Mouse (Mus musculus) left cerebral cortex, postnatal 25 days (tissue): Measurements from ENCODE around the gene Hemk1. TPM values are rescaled to one million over a fixed set of nuclear protein-coding genes. Genes with fewer than 3 reads are reported as not detected.
A peak's percentile ranks its signal among the peaks of the same experiment; 100 is the strongest.

Experiments
- DNase-seq, 2 experiments: peaks; one replicate each; pipeline ENCODE4 v3.0.0; 2022; ENCODE audit warnings: low spot score in 2 of 2, mixed read lengths in 1 of 2
- intact Hi-C: fragments of 180-260 bp; cut with DNase I; formaldehyde crosslinking; loops from one replicate; pipeline ENCODE4 v1.15.1; 2025
- total RNA-seq, 2 experiments: library from RNA; stranded (reverse); gene quantifications; 2 replicates each; pipeline ENCODE4 v1.2.3; 2021

The Hemk1 gene
- total RNA-seq, 2 experiments from 2014 or later = 17.2 to 18.2 TPM

DNA sequence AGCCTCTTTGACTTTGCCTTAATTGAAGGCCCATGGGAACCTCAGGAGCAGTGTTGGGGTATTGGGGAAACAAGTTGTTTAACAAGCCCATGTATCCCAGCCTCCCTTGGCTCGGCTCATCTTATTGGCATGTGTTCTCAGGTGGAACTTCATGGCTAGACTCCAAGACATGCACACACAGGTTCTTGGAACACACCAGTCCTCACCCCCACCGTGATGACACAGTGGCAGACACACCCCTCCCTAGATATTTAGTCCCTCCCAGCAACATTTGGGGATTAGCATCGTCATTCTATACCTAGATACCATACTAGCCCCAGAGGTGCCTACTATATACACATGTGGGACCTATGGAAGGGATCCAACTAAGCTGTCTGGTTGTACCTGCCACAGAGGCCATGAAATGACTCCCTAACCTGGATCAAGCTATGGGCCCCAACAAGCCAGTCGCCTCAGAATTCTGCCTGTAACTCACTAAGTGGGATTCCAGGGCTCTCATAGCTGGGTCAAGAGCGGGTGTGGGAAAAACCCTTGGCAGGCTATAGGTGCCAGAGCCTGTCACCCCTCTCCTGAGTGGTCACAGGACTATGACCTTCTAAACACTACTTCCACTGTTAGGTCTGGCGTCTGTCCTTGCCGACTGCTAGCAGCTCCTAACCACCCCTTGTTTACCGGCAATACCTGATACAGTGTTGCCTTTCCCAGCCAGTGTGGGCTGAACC is 39.9 kb downstream of the Hemk1 start:
- no peak for DNase-seq
- intact Hi-C loops = no loop called here

DNA sequence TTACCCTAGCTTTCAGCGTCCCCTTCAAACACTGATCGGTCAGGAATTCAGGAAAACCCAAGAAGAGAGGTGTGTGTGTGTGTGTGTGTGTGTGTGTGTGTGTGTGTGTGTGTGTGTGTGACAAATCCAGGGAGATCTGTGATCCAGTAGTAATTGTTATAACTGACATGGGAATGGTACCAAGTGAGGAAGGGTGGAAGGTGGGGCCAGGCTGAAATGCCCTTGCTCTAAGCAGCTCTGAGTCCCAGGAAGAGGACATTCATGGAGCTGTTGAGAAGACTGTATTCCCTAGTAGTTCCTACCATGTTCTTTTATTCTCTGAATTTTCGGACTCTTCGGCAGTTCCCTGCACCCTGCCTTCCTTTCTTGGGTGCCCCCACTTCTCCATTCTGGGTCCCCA is 40.5 kb downstream of the Hemk1 start:
- DNase-seq = no peak
- intact Hi-C loops = no loop called here

DNA sequence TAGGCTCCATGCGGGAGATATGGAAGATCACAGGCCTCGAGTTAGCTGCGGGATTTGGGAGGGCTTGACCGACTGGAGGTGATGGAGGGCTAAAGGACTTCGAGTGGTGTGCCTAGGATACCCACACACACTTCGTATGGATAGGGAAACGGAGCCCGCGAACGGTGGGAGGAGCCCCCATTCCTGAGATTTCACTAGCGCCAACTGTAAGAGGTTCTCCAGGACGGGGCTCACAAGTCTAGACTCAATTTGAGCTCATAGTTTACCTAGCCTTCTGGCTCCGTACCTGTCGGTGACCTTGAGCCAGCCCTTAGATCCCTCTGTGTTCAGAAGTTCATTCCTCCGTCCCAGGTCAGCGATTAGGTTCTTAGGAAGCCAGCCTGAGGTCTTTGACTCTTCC is 41.1 kb downstream of the Hemk1 start:
- intact Hi-C loops = no loop called here
- DNase-seq = no peak

DNA sequence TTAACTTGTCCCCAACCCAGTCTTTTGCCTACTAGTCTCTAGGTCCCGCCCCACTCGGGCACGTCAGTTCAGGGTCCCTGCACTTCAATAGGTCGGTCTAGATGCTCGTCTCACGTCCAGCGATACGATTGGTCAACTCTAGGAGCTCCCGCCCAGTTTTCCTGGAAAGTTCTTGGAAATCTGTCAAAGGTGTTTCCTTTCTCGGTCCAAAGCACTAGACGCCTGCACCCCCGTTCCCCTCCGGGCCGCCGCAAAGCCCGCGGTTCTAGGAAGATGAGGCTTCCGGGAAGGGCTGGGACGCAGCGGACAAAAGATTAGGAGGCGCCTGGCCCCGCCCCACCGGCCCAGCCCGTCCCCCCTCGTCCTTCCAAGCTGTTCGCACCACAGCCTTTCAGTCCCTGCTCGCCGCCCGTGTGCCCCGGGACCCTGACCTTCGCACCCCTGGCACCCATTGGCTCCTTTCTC is 41.6 kb downstream of the Hemk1 start:
- DNase-seq = peak; percentile 92 to 96
- intact Hi-C loops = no loop called here

DNA sequence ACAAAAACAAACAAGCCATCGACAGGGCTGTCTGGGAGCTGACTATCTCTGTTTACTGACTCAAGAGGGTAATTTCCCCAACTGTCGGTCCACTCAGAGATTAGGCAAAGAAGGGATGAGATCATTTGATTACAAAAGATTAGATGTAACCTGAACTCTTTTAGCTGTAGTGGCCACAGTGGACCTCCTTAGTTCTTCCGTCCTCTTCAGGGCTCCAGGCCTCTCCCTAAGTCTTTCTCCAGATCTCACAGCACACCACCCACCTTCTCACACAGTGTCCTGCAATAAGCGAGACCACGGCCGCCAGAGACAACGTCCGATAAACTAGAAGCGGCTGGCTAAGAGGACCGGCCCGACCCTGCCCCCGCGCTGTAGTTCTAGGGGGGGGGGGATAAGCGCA is 42.1 kb downstream of the Hemk1 start:
- intact Hi-C loops = no loop called here
- DNase-seq = no peak

DNA sequence AAGGTAGTCTGAATTCAATTTTAAA is 42.3 kb downstream of the Hemk1 start, which contains the start of gene Cish:
Cish (plus strand) TSS at position 11 of the 25 bp plus-strand sequence.
- intact Hi-C loops = no loop called here
- DNase-seq = no peak

DNA sequence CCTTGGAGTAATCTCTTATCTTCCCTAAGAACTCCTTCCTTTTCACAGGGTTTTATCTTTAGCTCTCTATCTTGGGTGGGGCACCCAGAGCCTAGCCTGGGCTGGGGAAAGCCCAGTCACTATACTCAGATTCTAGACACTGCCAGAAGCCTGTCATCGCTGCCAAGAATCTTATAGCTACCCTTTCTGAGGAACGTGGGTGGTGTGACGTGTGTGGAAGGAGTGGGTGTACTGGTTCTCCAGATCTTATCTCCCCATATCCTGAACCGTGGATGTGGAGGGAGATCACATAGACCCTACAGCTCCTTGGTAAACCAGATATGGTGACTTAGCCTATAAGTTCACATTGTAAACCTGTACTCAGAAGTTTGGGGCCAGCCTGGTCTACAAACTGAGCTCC is 42.5 kb downstream of the Hemk1 start:
- DNase-seq = peak in 1 of 2 experiments; percentile 85
- intact Hi-C loops = no loop called here

DNA sequence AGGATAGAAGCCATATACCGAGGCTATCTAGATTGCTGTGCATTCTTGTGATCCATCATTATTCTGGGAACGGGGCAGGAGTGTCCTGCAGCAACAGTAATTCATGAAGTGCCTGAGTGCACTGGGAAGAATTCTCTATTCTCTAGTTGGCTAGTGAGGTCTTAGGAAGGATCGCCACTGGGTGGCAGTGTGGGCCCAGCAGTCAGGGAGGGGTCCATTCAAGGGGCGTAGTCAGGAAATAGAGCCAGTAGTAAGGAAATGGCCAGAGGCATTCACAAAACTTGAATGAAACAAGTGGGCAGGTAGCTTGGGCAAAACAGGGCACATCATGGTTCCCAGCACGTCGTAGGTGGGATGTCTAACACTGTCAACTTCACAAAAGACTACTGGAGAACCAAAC is 43.9 kb downstream of the Hemk1 start:
- peak; percentile 73 to 75 for DNase-seq
- intact Hi-C loops = loop anchor here (1.0 kb wide), 2 partner anchors 42 to 62 kb away; no protein-coding TSS in a partner anchor

DNA sequence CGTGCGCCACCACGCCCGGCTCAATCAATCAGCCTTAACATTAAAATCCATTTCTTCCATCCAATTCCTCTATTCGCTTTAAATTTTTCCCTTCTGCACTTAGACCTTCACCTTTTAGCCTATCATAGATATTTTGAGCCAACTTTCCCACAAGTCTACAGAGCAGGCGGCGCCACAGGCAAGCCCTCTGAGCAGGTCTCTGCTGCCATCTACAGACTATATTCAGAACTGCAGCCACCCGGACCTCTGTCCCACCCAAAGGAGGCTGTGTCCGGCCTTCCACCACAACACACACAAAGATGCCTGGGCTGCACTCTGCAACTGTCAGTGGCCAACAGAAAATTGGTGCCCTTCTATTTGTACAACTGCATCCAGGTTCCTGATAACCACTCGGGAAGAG is 47.3 kb downstream of the Hemk1 start:
- intact Hi-C loops = loop anchor here (1.0 kb wide), 1 partner anchor 388 kb away; no protein-coding TSS in a partner anchor
- peak; percentile 78 for DNase-seq

DNA sequence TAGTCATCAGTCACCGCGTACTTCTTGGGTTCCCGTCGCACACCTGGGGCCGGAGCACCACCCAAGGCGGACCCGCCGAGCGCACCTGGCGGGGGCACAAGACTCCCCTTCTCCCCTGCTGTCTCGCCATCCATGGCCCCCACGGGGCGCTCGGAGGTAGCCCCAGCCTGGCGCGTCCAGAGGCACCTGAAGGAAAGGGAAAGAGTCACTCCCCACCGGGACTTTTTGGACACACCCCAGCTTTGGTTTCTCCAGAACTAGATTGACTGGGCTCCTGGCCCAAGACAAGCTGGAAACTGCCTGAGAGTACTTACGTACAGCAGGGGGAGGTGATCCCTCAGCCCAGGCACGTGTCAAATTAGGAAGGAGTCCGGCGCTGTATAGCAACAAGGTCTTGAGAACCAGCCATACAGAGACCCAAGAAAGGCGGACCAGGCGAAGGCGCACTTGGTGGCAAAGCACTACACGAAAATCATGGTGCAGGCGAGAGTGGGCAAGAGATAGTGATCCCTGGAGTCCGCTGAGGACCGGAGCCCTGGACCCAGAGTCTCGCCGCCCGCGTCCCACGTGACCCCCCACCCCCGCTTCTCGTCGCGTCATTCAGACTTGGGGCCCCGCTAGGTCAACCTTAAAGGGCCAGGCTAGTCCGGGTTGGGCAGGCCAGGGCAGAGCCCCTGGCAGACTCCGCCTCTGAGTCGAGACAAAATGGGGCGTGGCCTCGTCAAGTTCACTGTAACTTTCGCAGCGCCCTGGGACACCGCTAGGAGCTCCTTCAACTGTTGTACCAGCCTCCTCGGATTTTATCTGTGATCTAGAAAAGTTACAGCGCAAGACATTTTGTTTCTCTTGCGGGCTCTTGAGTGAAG is 48.7 kb downstream of the Hemk1 start, which contains the start of gene Mapkapk3:
Mapkapk3 (minus strand) TSS at position 667 of the 866 bp plus-strand sequence.
- intact Hi-C loops = loop anchor here (1.0 to 5.0 kb wide), 2 partner anchors 43 to 317 kb away; no protein-coding TSS in a partner anchor
- peak; percentile 37 to 49 for DNase-seq

DNA sequence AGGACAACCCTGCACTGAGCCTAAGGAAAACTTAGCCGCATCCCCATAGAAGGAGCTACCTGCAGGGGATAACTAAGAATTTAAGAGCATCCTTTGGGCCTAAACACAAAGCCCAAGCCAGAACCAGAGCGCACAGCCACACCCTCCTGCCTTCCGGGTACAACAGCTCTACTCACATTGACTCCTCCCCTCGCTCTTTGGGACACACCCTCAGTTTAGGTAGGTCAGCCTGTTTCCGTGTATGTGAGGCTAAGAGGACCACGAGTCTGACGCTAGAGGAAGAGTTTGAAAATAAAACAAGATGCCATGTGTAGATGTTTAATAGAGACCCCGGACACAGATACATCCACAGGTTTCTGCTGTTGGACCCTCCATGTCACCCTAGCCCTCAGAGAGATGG is 49.4 kb downstream of the Hemk1 start:
- intact Hi-C loops = loop anchor here (1.0 to 5.0 kb wide), 2 partner anchors 42 to 316 kb away; no protein-coding TSS in a partner anchor
- no peak for DNase-seq

DNA sequence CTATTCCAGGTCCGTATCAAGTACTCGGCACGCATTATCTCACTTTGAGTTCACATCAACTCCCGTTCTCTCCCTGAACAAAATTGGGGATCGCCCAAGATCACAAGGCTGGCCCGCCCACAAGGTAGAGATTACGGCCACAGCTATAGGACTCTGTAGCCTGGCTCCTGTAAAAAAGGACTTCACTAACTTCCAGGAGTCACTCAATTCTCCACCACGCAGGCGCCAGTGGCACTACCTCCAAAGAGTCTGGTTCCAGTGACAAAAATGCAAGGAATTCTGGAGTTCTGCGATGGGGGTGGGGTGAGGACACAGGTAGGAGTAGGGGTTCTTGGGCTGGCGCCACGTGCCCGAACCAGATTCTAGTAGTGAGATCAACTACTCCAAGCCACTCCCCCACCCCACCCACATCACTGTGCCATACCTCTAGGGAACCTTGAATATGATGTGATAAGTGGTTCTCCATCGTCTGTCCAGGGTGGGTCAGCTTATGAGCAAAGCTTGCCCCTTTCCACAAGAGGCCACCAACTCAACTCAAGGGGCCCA is 50.0 kb downstream of the Hemk1 start:
- intact Hi-C loops = loop anchor here (5.0 kb wide), 1 partner anchor 316 kb away; no protein-coding TSS in a partner anchor
- DNase-seq = no peak

DNA sequence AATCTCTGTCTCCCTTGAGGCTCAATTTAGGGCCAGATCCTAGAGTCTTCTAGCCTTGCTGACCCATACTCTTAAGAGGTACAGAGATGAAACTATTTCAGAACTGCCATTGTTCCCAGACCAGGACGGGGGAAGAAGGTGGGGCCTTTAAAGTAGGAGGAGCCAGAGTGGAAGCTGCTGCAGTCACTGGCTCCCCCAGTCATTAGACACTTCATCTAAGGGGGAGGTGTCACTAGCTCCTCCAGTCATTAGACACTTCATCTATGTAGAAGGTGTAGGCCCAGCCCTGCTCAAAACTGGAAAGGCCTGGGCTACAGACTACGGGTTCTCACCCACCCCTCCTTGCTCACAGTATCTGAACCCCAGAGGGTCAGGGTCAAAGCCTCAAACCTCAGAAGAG is 50.9 kb downstream of the Hemk1 start:
- intact Hi-C loops = loop anchor here (5.0 kb wide), 1 partner anchor 315 kb away; no protein-coding TSS in a partner anchor
- DNase-seq = no peak

DNA sequence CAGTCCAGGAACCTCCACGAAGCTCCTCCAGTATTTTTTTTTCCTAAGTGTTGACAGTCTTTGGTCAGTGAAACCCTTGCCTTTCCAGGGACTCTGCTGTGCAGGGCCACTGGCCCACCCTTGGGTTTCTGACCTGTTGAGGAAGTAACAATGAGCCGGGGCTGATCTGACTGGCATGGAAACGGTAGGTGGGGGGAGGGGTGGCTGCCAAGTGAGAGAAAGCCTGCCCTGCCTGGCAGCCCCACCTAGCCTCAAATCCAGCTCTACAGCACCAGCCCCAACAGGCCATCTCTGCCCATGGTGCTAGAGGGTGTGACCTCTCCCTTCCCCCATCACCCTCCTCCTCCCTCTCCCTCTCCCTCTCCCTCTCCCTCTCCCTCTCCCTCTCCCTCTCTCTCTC is 53.1 kb downstream of the Hemk1 start:
- intact Hi-C loops = loop anchor here (5.0 kb wide), 1 partner anchor 313 kb away; no protein-coding TSS in a partner anchor
- DNase-seq = no peak

DNA sequence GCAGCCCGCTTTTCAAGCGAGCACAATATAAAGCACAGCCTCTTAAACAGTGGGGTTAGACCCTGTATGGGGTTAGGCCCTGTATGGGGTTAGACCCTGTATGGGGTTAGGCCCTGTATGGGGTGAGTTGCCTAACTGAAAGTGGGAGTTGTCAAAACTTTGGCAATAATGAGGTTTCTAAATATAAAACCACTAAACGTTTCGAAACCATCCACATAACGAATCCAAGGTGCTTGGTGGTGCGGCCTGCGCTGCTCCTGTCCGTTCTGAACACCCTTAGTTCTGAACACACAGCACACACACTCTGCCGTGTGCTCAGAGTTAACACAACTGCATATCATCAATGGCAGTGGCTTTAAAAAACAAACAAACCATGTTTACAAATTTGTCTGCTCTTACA is 55.2 kb downstream of the Hemk1 start:
- intact Hi-C loops = no loop called here
- no peak for DNase-seq

DNA sequence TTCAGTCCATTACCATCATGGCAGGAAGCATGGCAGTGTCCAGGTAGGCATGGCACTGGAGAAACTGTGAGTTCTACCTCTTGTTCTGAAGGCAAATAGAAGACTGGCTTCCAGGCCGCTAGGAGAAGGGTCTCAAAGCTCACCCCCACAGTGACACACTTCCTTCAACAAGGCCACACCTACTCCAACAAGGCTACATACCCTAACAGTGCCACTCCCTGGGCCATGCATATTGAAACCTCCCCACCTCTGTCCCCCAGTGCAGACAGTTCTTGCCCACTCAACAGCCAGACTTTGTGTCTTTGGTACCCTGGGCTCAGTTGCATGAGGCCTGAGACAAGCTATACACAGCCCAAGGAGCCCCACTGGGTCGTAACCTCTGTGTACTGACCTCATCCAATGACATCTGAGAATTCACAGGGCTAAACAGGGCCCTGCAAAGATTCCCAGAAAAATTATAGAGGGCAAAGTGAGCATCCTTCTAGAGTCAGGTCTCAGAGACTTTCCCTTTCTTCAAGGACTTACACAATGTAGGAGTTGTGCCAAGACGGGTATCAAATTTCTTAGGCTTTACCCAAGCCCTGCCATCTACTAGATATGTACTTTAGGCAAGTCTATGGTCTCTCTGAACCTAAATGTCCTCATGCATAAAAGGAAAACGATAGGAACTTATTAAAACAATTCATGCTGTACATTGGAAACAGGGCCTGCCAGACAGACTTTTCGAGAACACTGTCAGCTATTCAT is 56.7 kb downstream of the Hemk1 start:
- DNase-seq = no peak
- intact Hi-C loops = no loop called here

DNA sequence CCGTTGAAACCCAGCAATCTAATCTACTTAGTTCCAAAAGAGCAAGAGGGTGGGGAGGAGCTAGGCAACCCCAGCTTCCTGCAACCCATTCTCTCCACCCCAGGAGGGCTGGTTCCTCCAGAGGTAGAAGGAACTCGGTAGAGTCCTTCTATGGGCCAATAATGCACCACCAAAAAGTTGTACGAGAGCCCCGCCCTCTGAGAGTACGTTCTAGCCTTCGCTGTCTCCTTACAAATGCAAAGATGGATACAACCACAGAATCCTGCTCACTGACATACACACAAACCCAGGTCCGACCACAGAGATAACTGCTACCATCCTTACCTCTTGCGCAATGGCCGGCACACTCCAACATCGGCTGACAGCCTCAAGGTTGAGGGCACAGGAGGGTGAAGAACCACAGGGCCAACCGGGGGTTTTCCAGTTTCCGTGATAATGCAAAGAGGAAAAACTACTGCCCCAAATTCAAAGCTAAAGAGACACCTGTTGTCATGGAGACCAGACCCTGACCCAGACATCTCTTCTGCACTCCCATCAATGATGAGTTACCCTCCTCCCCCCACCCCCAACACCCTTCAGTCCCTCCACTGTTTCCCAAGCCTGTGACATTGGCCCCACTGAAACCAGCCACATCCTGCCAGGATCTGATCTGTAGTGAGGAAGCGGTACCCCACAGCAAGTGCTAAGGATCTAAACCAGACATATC is 57.7 kb downstream of the Hemk1 start:
- no peak for DNase-seq
- intact Hi-C loops = no loop called here

DNA sequence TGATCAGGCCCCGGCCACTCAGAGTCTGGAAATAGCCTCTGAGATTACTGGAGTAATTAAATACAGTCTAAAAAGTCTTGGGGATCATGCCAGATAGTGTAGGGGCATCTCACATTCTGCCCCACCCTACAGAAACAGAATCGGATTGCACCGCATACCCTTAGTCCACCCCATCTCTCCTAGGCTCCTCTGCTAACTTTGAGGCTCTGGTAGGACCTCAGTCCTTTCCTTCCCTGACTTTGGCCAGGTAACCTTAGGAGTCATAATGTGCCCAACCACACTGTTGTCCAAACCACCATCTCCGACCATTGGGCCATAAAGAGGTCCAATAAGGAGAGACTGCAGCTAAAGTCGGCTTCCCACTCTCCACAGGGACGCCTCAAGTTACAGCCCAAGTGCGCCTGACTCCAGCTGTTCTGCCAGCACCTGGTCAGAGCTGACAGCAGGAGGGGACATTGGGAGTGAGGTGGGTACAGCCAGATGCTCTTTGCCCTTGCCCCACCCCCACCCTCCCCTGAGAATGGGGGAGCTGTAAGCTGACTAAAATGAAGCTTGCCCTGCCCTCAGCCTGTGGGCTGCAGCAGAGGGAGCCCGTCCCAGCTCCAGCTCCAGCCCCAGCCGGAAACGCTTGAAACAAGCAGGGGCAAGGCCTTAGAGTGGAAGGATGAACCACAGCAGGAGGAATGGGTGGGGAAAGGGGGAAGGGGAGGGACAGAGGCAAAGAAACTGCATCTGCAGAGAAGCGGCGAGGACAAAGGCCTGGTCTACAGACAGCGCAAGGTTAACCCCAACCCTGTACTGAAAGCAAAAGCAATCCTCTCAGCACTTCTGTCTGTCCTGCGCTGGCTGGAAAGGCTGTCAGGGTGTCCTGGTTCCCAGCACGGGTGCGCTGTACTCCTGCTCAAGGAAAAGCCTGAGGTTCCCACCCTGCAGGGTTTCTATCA is 58.5 kb downstream of the Hemk1 start:
- DNase-seq = no peak
- intact Hi-C loops = no loop called here
